Mouse (Mus musculus): ENCODE measurements at regions not wholly inside any gene's neighbourhood (a gene's known extent, or its start where the extent isn't known, plus 50 kb on each side); places are given as distances from the start of the nearest gene placed in this dataset.

DNA sequence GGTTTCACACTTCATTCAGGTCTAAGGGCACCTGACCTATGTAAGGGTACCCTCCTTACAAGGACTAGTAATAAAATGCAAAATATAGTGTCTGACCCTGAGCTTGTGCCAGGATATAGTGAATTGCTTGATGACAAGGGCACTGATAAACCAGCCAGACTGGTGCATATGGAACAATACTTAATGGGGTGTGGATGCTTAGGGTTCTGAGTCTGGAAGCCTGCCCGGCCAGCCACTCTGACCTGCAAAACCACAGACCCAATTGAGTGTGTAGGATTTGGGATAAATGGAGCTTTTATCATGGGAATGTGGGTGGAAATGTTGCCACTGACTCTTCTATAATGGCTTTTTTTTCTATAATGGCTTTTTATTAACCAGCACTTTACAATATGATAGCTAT, 1838.7 kb upstream of the Dsel start:
- WGBS, result 77% methylated on average over 1 of the region's 1 CpGs
- H3K27ac ChIP-seq (ENCODE audit: low read depth, low read length), result no peak overlapping the region
- ATAC-seq (ENCODE audit: low FRiP score), result no peak

GRCm38 (mm10) chr1:113688614-113689013, 1823.9 kb upstream of the Dsel start:
- H3K4me2 ChIP-seq, result no peak overlapping the region
- no peaks in the 10 kb centered on the region for H3K36me3 ChIP-seq (ENCODE audit: control insufficient read depth, insufficient read depth, low read length)
- DNase-seq (ENCODE audit: low spot score, missing footprints) (no peak), ATAC-seq (ENCODE audit: low FRiP score) (no peak)
- no peak overlapping the region for H3K4me3 ChIP-seq (ENCODE audit: low read depth, low read length)
- H3K9ac ChIP-seq (ENCODE audit: low read length), result no peak overlapping the region
- H3K4me1 ChIP-seq (ENCODE audit: control insufficient read depth, insufficient read depth, low read length), result no peaks in the 10 kb centered on the region
- 90% methylated on average over 2 of the region's 2 CpGs for whole genome bisulfite sequencing
- H3K27me3 ChIP-seq (ENCODE audit: control insufficient read depth, insufficient read depth, low read length), result no peaks in the 10 kb centered on the region
- no peaks in the 10 kb centered on the region for H3K9me3 ChIP-seq (ENCODE audit: control insufficient read depth, low read length)
- H3K27ac ChIP-seq (ENCODE audit: low read depth, low read length), result no peak overlapping the region

More for the DNA sequence above, 1838.7 kb upstream of the Dsel start:
- H3K9ac ChIP-seq (ENCODE audit: low read length), result no peak overlapping the region
- H3K4me3 ChIP-seq (ENCODE audit: low read depth, low read length), result no peak overlapping the region
- DNase-seq (ENCODE audit: low spot score, missing footprints), result no peak
- no peak overlapping the region for H3K4me2 ChIP-seq
- no peaks in the 10 kb centered on the region for H3K27me3 ChIP-seq (ENCODE audit: control insufficient read depth, insufficient read depth, low read length)
- H3K36me3 ChIP-seq (ENCODE audit: control insufficient read depth, insufficient read depth, low read length), result no peaks in the 10 kb centered on the region
- H3K4me1 ChIP-seq (ENCODE audit: control insufficient read depth, insufficient read depth, low read length), result no peaks in the 10 kb centered on the region
- no peaks in the 10 kb centered on the region for H3K9me3 ChIP-seq (ENCODE audit: control insufficient read depth, low read length)

DNA sequence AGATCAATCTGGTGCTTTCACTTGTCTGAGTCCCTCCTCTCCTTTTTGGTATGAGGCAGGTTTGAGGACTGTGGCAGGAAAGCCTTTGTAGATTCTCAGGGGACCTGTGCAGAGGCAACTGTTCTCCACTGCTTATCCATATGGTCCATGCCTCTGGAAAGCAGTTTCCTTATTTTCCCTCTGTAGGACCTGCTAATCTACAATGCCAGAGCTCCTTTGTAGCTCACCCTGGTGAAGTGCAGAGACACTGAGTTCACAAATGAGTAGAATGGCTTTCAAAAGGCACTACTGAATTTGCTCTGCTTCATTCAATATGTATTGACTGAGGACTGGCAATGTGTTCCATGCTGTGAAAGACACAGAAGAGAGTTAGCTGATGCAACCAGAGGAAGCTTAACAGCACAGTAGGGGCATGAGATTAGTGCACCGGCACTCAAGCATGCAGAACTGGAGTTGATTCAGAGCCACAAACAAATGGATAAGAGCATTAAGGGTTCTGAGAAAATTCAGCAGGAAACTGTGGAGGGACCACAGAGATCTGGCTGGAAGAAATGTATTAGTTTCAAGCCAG, 1811.7 kb upstream of the Dsel start:
- Histone ChIP-seq H3K27me3 (ENCODE audit: control insufficient read depth, insufficient read depth, low read length) (no peaks in the 10 kb centered on the region), H3K4me2 (no peak overlapping the region), H3K9me3 (ENCODE audit: control insufficient read depth, low read length) (no peaks in the 10 kb centered on the region), H3K4me1 (ENCODE audit: control insufficient read depth, insufficient read depth, low read length) (no peaks in the 10 kb centered on the region), H3K4me3 (ENCODE audit: low read depth, low read length) (no peak overlapping the region), H3K27ac (ENCODE audit: low read depth, low read length) (no peak overlapping the region), H3K36me3 (ENCODE audit: control insufficient read depth, insufficient read depth, low read length) (no peaks in the 10 kb centered on the region), H3K9ac (ENCODE audit: low read length) (no peak overlapping the region)
- WGBS, result 3% methylated on average over 1 of the region's 1 CpGs
- ATAC-seq (ENCODE audit: low FRiP score) (peak; percentile 78), DNase-seq (ENCODE audit: low spot score, missing footprints) (peak; percentile 85)

- no peaks in the 10 kb centered on the region for H3K4me1 ChIP-seq (ENCODE audit: control insufficient read depth, insufficient read depth, low read length)
- no peaks in the 10 kb centered on the region for H3K9me3 ChIP-seq (ENCODE audit: control insufficient read depth, low read length)
- no peak overlapping the region for H3K4me2 ChIP-seq
- no peaks in the 10 kb centered on the region for H3K27me3 ChIP-seq (ENCODE audit: control insufficient read depth, insufficient read depth, low read length)
- no peak for DNase-seq (ENCODE audit: low spot score, missing footprints)
- H3K27ac ChIP-seq (ENCODE audit: low read depth, low read length), result no peak overlapping the region
- H3K4me3 ChIP-seq (ENCODE audit: low read depth, low read length), result no peak overlapping the region
- no peaks in the 10 kb centered on the region for H3K36me3 ChIP-seq (ENCODE audit: control insufficient read depth, insufficient read depth, low read length)
- no peak overlapping the region for H3K9ac ChIP-seq (ENCODE audit: low read length)
- ATAC-seq (ENCODE audit: low FRiP score), result no peak
- 83% methylated on average over 1 of the region's 1 CpGs for WGBS
These were observed 1766.2 kb upstream of the Dsel start for GRCm38 (mm10) chr1:113630898-113631297.

Measured in midbrain, embryonic 11.5 days (tissue).